Mouse (Mus musculus): ENCODE measurements at regions not wholly inside any gene's neighbourhood (a gene's known extent, or its start where the extent isn't known, plus 50 kb on each side); places are given as distances from the start of the nearest gene placed in this dataset.

DNA sequence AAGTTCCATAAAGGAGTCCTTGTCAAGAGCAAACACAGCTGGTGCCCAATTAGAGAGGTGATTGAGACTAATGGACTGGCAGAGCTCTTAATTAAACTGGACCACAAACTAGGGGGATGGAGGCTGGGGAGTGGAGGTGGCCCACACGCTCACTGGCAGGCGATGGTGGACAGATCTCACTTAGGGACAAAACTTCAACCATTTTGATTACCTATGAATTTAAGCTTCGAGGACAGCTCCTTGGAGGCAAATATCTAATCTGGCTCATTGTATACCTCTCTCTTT, 133.8 kb upstream of the Jun start:
- Histone ChIP-seq H3K36me3 (no peaks in the 10 kb centered on the region), H3K4me3 (no peak overlapping the region), H3K27ac (no peak overlapping the region), H3K4me2 (no peak overlapping the region), H3K9ac (no peak overlapping the region), H3K4me1 (replicated peaks) (no peaks in the 10 kb centered on the region), H3K27me3 (no peaks in the 10 kb centered on the region), H3K9me3 (replicated peaks) (no peaks in the 10 kb centered on the region)
- WGBS = 86% methylated on average over 3 of the region's 3 CpGs
- no peak for ATAC-seq (replicated peaks; ENCODE audit: insufficient number of reproducible peaks, insufficient read depth, low FRiP score, low read depth)

GRCm38 (mm10) chr4:95188107-95188506, 136.1 kb upstream of the Jun start:
- WGBS = 71% methylated on average over 3 of the region's 3 CpGs
- no peaks in the 10 kb centered on the region for H3K36me3 ChIP-seq
- H3K27ac ChIP-seq = no peak overlapping the region
- ATAC-seq (replicated peaks; ENCODE audit: insufficient number of reproducible peaks, insufficient read depth, low FRiP score, low read depth) = no peak
- H3K4me1 ChIP-seq (replicated peaks) = peaks cover 3% of the 10 kb centered on the region
- H3K27me3 ChIP-seq = no peaks in the 10 kb centered on the region
- H3K9me3 ChIP-seq (replicated peaks) = no peaks in the 10 kb centered on the region
- no peak overlapping the region for H3K4me3 ChIP-seq
- H3K9ac ChIP-seq = no peak overlapping the region
- no peak overlapping the region for H3K4me2 ChIP-seq

DNA sequence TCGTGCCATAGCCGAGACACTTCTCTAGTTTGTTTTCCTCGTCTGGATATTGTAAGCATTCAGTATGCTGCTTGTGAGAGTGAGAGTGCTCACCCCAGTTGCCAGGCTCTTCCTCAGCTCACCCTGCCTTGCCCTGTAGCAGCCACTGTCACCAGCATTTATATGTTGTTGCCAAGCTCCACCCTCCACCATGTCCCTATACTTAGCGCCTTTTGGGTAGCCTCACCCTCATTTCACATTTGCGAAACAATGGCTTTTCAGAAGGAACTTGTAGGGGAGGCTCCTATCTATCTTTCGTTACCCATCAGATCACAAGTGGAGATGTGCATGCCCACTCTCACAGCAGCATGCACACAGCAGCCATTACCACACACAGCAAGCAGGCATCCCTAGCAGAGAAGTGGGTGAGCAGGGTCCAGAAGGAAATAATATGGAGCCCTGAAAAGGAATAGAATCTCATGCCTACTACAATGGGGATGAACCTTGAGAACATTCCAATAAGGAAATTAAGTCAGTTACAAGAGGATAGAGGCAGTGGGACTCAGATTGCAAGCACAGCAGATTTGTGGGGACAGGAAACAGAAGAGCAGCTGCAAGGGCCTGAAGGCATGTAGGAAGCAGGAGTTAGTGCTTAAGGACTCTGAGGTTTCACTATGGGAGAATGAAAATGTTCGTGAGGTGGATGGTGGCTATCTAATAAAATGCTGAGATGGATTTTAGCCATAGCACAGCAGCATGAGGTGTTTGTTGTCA, 139.8 kb upstream of the Jun start:
- 83% methylated on average over 7 of the region's 7 CpGs for WGBS
- Histone ChIP-seq H3K4me3 (no peak overlapping the region), H3K36me3 (no peaks in the 10 kb centered on the region), H3K9ac (no peak overlapping the region), H3K9me3 (replicated peaks) (no peaks in the 10 kb centered on the region), H3K4me1 (replicated peaks) (peaks cover 9% of the 10 kb centered on the region), H3K27ac (no peak overlapping the region), H3K4me2 (no peak overlapping the region), H3K27me3 (no peaks in the 10 kb centered on the region)
- ATAC-seq (replicated peaks; ENCODE audit: insufficient number of reproducible peaks, insufficient read depth, low FRiP score, low read depth) = no peak

DNA sequence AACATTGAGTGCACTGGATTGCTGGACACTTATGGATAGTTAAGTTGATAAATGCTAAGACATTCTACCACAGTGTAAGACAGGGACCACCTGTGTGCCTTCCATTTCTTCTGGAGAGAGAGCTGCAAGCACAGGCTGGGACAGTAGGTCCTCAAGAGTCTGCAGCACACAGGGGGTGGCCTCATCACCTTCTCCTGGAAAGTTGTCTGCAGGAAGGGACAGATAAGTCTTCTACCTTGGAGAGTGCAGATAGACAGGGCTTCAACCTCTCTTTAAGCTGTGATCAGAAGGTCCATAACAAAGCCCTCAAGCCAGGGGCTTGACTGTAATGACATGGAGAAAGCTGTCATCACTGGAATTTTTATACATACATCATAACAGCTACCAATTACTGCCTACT, 140.5 kb upstream of the Jun start:
- ATAC-seq (replicated peaks; ENCODE audit: insufficient number of reproducible peaks, insufficient read depth, low FRiP score, low read depth) = no peak
- no peak overlapping the region for H3K4me3 ChIP-seq
- peaks cover 9% of the 10 kb centered on the region for H3K4me1 ChIP-seq (replicated peaks)
- no peak overlapping the region for H3K9ac ChIP-seq
- H3K36me3 ChIP-seq = no peaks in the 10 kb centered on the region
- H3K27me3 ChIP-seq = no peaks in the 10 kb centered on the region
- no peaks in the 10 kb centered on the region for H3K9me3 ChIP-seq (replicated peaks)
- H3K27ac ChIP-seq = no peak overlapping the region
- no peak overlapping the region for H3K4me2 ChIP-seq

- H3K4me2 ChIP-seq = no peak overlapping the region
Observed at GRCm38 (mm10) chr4:95193028-95193427, 141.0 kb upstream of the Jun start.

GRCm38 (mm10) chr4:95193473-95193872, 141.5 kb upstream of the Jun start:
- no peaks in the 10 kb centered on the region for H3K36me3 ChIP-seq
- no peaks in the 10 kb centered on the region for H3K9me3 ChIP-seq (replicated peaks)
- 58% methylated on average over 4 of the region's 4 CpGs for WGBS
- peak overlapping the region; percentile 23; the same call in 1 of the 2 replicates for H3K27ac ChIP-seq
- no peak overlapping the region for H3K4me2 ChIP-seq
- peaks cover 9% of the 10 kb centered on the region for H3K4me1 ChIP-seq (replicated peaks)
- ATAC-seq (replicated peaks; ENCODE audit: insufficient number of reproducible peaks, insufficient read depth, low FRiP score, low read depth) = no peak
- H3K4me3 ChIP-seq = no peak overlapping the region
- H3K9ac ChIP-seq = no peak overlapping the region
- H3K27me3 ChIP-seq = no peaks in the 10 kb centered on the region

More at GRCm38 (mm10) chr4:95193028-95193427, 141.0 kb upstream of the Jun start:
- Histone ChIP-seq H3K36me3 (no peaks in the 10 kb centered on the region), H3K27ac (peak overlapping the region; percentile 23; the same call in 1 of the 2 replicates), H3K9me3 (replicated peaks) (no peaks in the 10 kb centered on the region), H3K9ac (no peak overlapping the region), H3K27me3 (no peaks in the 10 kb centered on the region), H3K4me1 (replicated peaks) (peaks cover 9% of the 10 kb centered on the region), H3K4me3 (no peak overlapping the region)
- WGBS = 12% methylated on average over 4 of the region's 4 CpGs
- peak; percentile 78; the same call in 1 of the 2 replicates for ATAC-seq (replicated peaks; ENCODE audit: insufficient number of reproducible peaks, insufficient read depth, low FRiP score, low read depth)

DNA sequence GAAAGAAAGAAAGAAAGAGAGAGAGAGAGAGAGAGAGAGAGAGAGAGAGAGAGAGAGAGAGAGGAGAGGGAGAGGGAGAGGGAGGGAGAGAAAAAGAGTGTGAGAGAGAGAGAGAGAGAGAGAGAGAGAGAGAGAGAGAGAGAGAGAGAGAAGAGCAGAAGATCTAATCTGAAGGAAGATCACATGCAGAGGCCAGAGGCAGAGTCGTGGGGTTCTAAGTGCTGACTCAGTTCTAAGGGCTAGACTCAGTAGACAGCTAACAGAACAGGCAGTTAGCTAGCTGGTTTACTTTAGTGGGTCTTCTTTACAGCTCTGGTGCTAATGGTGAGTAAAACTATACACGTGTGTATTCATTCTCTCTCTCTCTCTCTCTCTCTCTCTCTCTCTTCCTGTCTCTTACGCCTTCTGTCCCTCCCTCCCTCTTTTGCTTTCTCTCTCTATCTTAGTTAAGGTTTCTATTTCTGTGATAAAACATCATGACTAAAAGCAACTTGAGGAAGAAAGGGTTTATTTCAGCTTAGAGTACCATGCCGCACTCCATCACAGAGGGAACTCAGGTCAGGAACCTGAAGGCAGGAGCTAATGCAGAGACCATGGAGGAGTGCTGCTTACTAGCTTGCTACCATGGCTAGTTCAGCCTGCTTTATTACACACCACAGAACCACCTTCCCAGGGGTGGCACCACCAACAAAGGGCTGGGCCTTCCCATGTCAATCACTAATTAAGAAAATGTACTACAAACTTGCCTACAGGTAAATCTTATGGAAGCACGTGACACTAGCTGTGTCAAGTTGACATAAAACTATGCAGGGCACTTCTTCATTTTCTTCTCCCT, 142.8 kb upstream of the Jun start:
- ATAC-seq (replicated peaks; ENCODE audit: insufficient number of reproducible peaks, insufficient read depth, low FRiP score, low read depth) = no peak
- Histone ChIP-seq H3K4me1 (replicated peaks) (peaks cover 9% of the 10 kb centered on the region), H3K9ac (no peak overlapping the region), H3K27me3 (no peaks in the 10 kb centered on the region), H3K4me2 (no peak overlapping the region), H3K9me3 (replicated peaks) (no peaks in the 10 kb centered on the region), H3K36me3 (no peaks in the 10 kb centered on the region), H3K4me3 (no peak overlapping the region), H3K27ac (no peak overlapping the region)
- 60% methylated on average over 5 of the region's 5 CpGs for whole genome bisulfite sequencing

DNA sequence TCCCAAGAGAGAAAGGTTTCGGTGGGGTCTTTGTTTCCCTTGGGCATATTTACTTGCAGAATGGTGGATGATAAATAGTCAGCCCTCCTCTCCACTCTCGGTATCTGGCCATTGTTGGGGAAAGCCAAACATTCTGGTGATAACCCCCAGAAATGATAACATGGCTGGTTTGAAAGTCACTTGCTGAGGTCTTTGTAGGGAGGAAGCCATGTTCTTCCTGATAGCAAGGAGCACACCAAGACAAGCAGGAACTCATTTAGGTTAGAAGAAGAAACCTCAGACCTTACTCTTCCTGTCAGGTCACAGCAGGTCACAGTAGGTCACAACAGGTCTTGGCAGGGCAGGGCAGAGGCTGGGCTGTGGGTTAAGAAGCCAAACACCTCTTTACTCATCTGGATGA, 144.1 kb upstream of the Jun start:
- Histone ChIP-seq H3K4me1 (replicated peaks) (peaks cover 9% of the 10 kb centered on the region), H3K9me3 (replicated peaks) (no peaks in the 10 kb centered on the region), H3K27ac (no peak overlapping the region), H3K4me3 (no peak overlapping the region), H3K4me2 (no peak overlapping the region), H3K9ac (no peak overlapping the region), H3K36me3 (no peaks in the 10 kb centered on the region), H3K27me3 (no peaks in the 10 kb centered on the region)
- WGBS = 45% methylated on average over 2 of the region's 2 CpGs
- ATAC-seq (replicated peaks; ENCODE audit: insufficient number of reproducible peaks, insufficient read depth, low FRiP score, low read depth) = no peak

GRCm38 (mm10) chr4:95197077-95197711, 145.2 kb upstream of the Jun start:
- no peaks in the 10 kb centered on the region for H3K9me3 ChIP-seq (replicated peaks)
- no peak overlapping the region for H3K4me2 ChIP-seq
- H3K36me3 ChIP-seq = no peaks in the 10 kb centered on the region
- ATAC-seq (replicated peaks; ENCODE audit: insufficient number of reproducible peaks, insufficient read depth, low FRiP score, low read depth) = no peak
- no peak overlapping the region for H3K4me3 ChIP-seq
- 51% methylated on average over 7 of the region's 7 CpGs for WGBS
- peaks cover 9% of the 10 kb centered on the region for H3K4me1 ChIP-seq (replicated peaks)
- no peaks in the 10 kb centered on the region for H3K27me3 ChIP-seq
- H3K27ac ChIP-seq = no peak overlapping the region
- no peak overlapping the region for H3K9ac ChIP-seq

GRCm38 (mm10) chr4:95199394-95199793, 147.4 kb upstream of the Jun start:
- H3K9ac ChIP-seq = no peak overlapping the region
- no peak overlapping the region for H3K4me3 ChIP-seq
- no peak overlapping the region for H3K4me2 ChIP-seq
- H3K27me3 ChIP-seq = no peaks in the 10 kb centered on the region
- H3K9me3 ChIP-seq (replicated peaks) = no peaks in the 10 kb centered on the region
- no peaks in the 10 kb centered on the region for H3K36me3 ChIP-seq
- 72% methylated on average over 5 of the region's 5 CpGs for WGBS
- H3K27ac ChIP-seq = no peak overlapping the region
- no peaks in the 10 kb centered on the region; the same call in 1 of the 2 replicates for H3K4me1 ChIP-seq (replicated peaks)
- no peak for ATAC-seq (replicated peaks; ENCODE audit: insufficient number of reproducible peaks, insufficient read depth, low FRiP score, low read depth)

- no peak overlapping the region for H3K4me3 ChIP-seq
- H3K36me3 ChIP-seq = no peaks in the 10 kb centered on the region
- ATAC-seq (replicated peaks; ENCODE audit: insufficient number of reproducible peaks, insufficient read depth, low FRiP score, low read depth) = no peak
- H3K9ac ChIP-seq = no peak overlapping the region
- WGBS = 84% methylated on average over 7 of the region's 7 CpGs
- no peaks in the 10 kb centered on the region; the same call in 1 of the 2 replicates for H3K4me1 ChIP-seq (replicated peaks)
- H3K4me2 ChIP-seq = no peak overlapping the region
- no peaks in the 10 kb centered on the region for H3K9me3 ChIP-seq (replicated peaks)
- H3K27me3 ChIP-seq = no peaks in the 10 kb centered on the region
- no peak overlapping the region for H3K27ac ChIP-seq
Observed at GRCm38 (mm10) chr4:95200130-95200529, 148.1 kb upstream of the Jun start.

Data from heart, embryonic 15.5 days (tissue).